Mouse (Mus musculus): ENCODE results near the gene Baz1a. TPM values are rescaled to one million over a fixed set of nuclear protein-coding genes. Genes with fewer than 3 reads are reported as not detected.

Gene Baz1a
- total and polyA plus RNA-seq, 3 experiments: 41.7 to 95.0 (median 56.0) TPM

GRCm38 (mm10) chr12:54956457-54956856, 57.7 kb downstream of the Baz1a start:
- TF ChIP-seq SMC3 (IDR thresholded peaks at IDR 0.05; ENCODE audit: low read depth, low read length) (no peak), UBTF (IDR thresholded peaks at IDR 0.05; ENCODE audit: low read depth, low read length) (no peak), JUN (IDR thresholded peaks at IDR 0.05; ENCODE audit: insufficient read depth, low read depth, low read length) (no peak), MYC (IDR thresholded peaks at IDR 0.05; ENCODE audit: low read depth, low read length) (no peak), RCOR1 (conservative IDR thresholded peaks at IDR 0.05; ENCODE audit: low read depth, low read length) (no peak), SIN3A (IDR thresholded peaks at IDR 0.05; ENCODE audit: low read length) (no peak), NRF1 (IDR thresholded peaks at IDR 0.05; ENCODE audit: low read depth, low read length) (no peak), BHLHE40 (IDR thresholded peaks at IDR 0.05; ENCODE audit: low read depth, low read length) (no peak), NELFE (IDR thresholded peaks at IDR 0.05; ENCODE audit: low read depth, low read length) (no peak), PAX5 (IDR thresholded peaks at IDR 0.05; ENCODE audit: low read length) (no peak), IRF4 (IDR thresholded peaks at IDR 0.05; ENCODE audit: low read depth, low read length) (no peak), TCF12 (IDR thresholded peaks at IDR 0.05; ENCODE audit: low read depth, low read length) (no peak), KAT2A (IDR thresholded peaks at IDR 0.05; ENCODE audit: insufficient replicate concordance, low read length) (no peak), CTCF (conservative IDR thresholded peaks at IDR 0.05 in 1 of 2, IDR thresholded peaks at IDR 0.05 in 1 of 2; ENCODE audit: low read depth in 2 of 2, low read length in 2 of 2) (no peak), USF2 (conservative IDR thresholded peaks at IDR 0.05; ENCODE audit: low read depth, low read length) (no peak), ZNF384 (IDR thresholded peaks at IDR 0.05; ENCODE audit: low read depth, low read length) (no peak), ELF1 (IDR thresholded peaks at IDR 0.05; ENCODE audit: low read depth, low read length) (no peak)
- peaks cover 33 to 70% of the 10 kb centered on the region in 2 experiments for H3K36me3 ChIP-seq (replicated peaks in 1 of 2; ENCODE audit: control insufficient read depth in 1 of 2, insufficient read depth in 1 of 2, low read length in 1 of 2)
- peaks cover 43% of the 10 kb centered on the region for H3K79me2 ChIP-seq (replicated peaks; ENCODE audit: control insufficient read depth, extremely low read depth, insufficient read depth, poor library complexity, severe bottlenecking)
- in situ Hi-C loops (cut with MboI; ENCODE audit: low pct_ligation_motif_present, low pct_unique_long_range_greater_than_20kb, low sequenced_read_pairs) (no loop called here), dilution Hi-C loops (cut with MboI; ENCODE audit: extremely low pct_ligation_motif_present, extremely low pct_unique_long_range_greater_than_20kb, low sequenced_read_pairs) (no loop called here)
- no peaks in the 10 kb centered on the region for H3K9me3 ChIP-seq (replicated peaks; ENCODE audit: low read length)
- no peaks in the 10 kb centered on the region for H3K27me3 ChIP-seq (replicated peaks)
- no peak overlapping the region for H3K4me3 ChIP-seq (replicated peaks in 1 of 3; ENCODE audit: low read depth in 2 of 3, low read length in 2 of 3, poor library complexity in 1 of 3)
- no peak overlapping the region for H3K4me2 ChIP-seq (ENCODE audit: insufficient read depth, low read depth, poor library complexity, severe bottlenecking)
- no peak for DNase-seq (ENCODE audit: extremely low read depth)
- H3K27ac ChIP-seq (ENCODE audit: insufficient read depth, low read depth): no peak overlapping the region
- H3K9ac ChIP-seq (ENCODE audit: insufficient read depth, low read depth): no peak overlapping the region
- H3K4me1 ChIP-seq (ENCODE audit: control insufficient read depth in 1 of 2, insufficient read depth in 2 of 2): peaks cover 4 to 27% of the 10 kb centered on the region in 2 experiments; a peak in 3 of 4 replicates

- Histone ChIP-seq H3K9me3 (replicated peaks; ENCODE audit: low read length) (no peaks in the 10 kb centered on the region), H3K9ac (ENCODE audit: insufficient read depth, low read depth) (no peak overlapping the region), H3K4me2 (ENCODE audit: insufficient read depth, low read depth, poor library complexity, severe bottlenecking) (no peak overlapping the region), H3K27me3 (replicated peaks) (no peaks in the 10 kb centered on the region), H3K4me3 (replicated peaks in 1 of 3; ENCODE audit: low read depth in 2 of 3, low read length in 2 of 3, poor library complexity in 1 of 3) (no peak overlapping the region), H3K27ac (ENCODE audit: insufficient read depth, low read depth) (no peak overlapping the region), H3K36me3 (replicated peaks in 1 of 2; ENCODE audit: control insufficient read depth in 1 of 2, insufficient read depth in 1 of 2, low read length in 1 of 2) (peaks cover 37 to 77% of the 10 kb centered on the region in 2 experiments), H3K79me2 (replicated peaks; ENCODE audit: control insufficient read depth, extremely low read depth, insufficient read depth, poor library complexity, severe bottlenecking) (peaks cover 17% of the 10 kb centered on the region; the same call in 1 of the 2 replicates), H3K4me1 (ENCODE audit: control insufficient read depth in 1 of 2, insufficient read depth in 2 of 2) (peaks cover 0 to 5% of the 10 kb centered on the region in 2 experiments; a peak in 2 of 4 replicates)
- TF ChIP-seq MAZ (IDR thresholded peaks at IDR 0.05; ENCODE audit: low read depth, low read length): no peak
- TF ChIP-seq MEF2A (IDR thresholded peaks at IDR 0.05; ENCODE audit: borderline replicate concordance, low read depth, low read length): no peak
- TF ChIP-seq IRF4 (IDR thresholded peaks at IDR 0.05; ENCODE audit: low read depth, low read length): no peak
- TF ChIP-seq ELF1 (IDR thresholded peaks at IDR 0.05; ENCODE audit: low read depth, low read length): no peak
- TF ChIP-seq GABPA (IDR thresholded peaks at IDR 0.05; ENCODE audit: insufficient replicate concordance, low read depth, low read length): no peak
- TF ChIP-seq MAX (IDR thresholded peaks at IDR 0.05; ENCODE audit: low read length): no peak
- TF ChIP-seq POLR2AphosphoS2 (IDR thresholded peaks at IDR 0.05; ENCODE audit: low read depth, low read length): no peak
- no peak for TF ChIP-seq E2F4 (IDR thresholded peaks at IDR 0.05; ENCODE audit: insufficient replicate concordance, low read depth, low read length)
- no peak for TF ChIP-seq MYC (IDR thresholded peaks at IDR 0.05; ENCODE audit: low read depth, low read length)
- no peak for TF ChIP-seq NRF1 (IDR thresholded peaks at IDR 0.05; ENCODE audit: low read depth, low read length)
- TF ChIP-seq CHD2 (IDR thresholded peaks at IDR 0.05; ENCODE audit: low read length): no peak
- no peak for TF ChIP-seq SIN3A (IDR thresholded peaks at IDR 0.05; ENCODE audit: low read length)
- no peak for DNase-seq (ENCODE audit: extremely low read depth)
- dilution Hi-C loops (cut with MboI; ENCODE audit: extremely low pct_ligation_motif_present, extremely low pct_unique_long_range_greater_than_20kb, low sequenced_read_pairs) (no loop called here), in situ Hi-C loops (cut with MboI; ENCODE audit: low pct_ligation_motif_present, low pct_unique_long_range_greater_than_20kb, low sequenced_read_pairs) (no loop called here)
Observed at GRCm38 (mm10) chr12:54946116-54946515, 68.0 kb downstream of the Baz1a start.
